Mouse (Mus musculus): ENCODE measurements around the gene Grid1. TPM values are rescaled to one million over a fixed set of nuclear protein-coding genes. Genes with fewer than 3 reads are reported as not detected.

Gene Grid1
- total and polyA plus RNA-seq, 3 experiments, result 0.05 TPM; not detected in 2

DNA sequence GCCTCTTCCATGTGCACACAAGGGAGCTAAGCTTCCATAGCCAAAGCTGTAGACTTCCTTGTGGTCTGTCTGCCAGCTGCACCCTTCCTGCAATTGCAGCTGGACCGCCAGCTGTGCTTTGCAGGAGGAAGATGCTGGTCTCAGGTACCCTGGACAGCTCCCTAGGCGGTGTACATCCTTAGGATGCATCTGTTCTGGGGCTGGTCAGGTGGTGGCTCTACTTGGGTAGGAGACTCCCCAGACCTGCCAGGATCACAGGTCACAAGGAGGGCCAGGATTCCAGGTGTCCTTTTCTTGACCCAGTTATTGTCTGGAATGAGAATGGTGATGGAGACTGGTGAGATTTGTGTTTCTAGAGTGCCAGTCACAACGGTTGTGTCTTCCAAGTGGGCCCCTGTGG, 3.6 kb upstream of the Grid1 start:
- Histone ChIP-seq H3K27me3 (ENCODE audit: insufficient read depth, low read length) (no peaks in the 10 kb centered on the region), H3K9me3 (replicated peaks) (peaks cover 17% of the 10 kb centered on the region), H3K4me3 (ENCODE audit: low read depth, low read length) (no peak overlapping the region), H3K4me1 (ENCODE audit: insufficient read depth, low read depth, low read length) (no peaks in the 10 kb centered on the region), H3K36me3 (replicated peaks) (no peaks in the 10 kb centered on the region)
- DNase-seq (ENCODE audit: low spot score), result no peak
- no peak for TF ChIP-seq GATA2 (IDR thresholded peaks at IDR 0.05; ENCODE audit: borderline replicate concordance, low read depth, low read length)
- TF ChIP-seq GATA1 (IDR thresholded peaks at IDR 0.05; ENCODE audit: borderline replicate concordance, low read length), result no peak
- no peak for TF ChIP-seq CTCF (IDR thresholded peaks at IDR 0.05; ENCODE audit: low read depth, low read length)
- TF ChIP-seq POLR2AphosphoS5 (IDR thresholded peaks at IDR 0.05; ENCODE audit: insufficient replicate concordance, low read depth, low read length), result no peak
- TF ChIP-seq TAL1 (conservative IDR thresholded peaks at IDR 0.05; ENCODE audit: low read depth, low read length), result no peak
- ATAC-seq (ENCODE audit: extremely low read depth, insufficient number of reproducible peaks, low FRiP score, poor library complexity, severe bottlenecking), result no peak

DNA sequence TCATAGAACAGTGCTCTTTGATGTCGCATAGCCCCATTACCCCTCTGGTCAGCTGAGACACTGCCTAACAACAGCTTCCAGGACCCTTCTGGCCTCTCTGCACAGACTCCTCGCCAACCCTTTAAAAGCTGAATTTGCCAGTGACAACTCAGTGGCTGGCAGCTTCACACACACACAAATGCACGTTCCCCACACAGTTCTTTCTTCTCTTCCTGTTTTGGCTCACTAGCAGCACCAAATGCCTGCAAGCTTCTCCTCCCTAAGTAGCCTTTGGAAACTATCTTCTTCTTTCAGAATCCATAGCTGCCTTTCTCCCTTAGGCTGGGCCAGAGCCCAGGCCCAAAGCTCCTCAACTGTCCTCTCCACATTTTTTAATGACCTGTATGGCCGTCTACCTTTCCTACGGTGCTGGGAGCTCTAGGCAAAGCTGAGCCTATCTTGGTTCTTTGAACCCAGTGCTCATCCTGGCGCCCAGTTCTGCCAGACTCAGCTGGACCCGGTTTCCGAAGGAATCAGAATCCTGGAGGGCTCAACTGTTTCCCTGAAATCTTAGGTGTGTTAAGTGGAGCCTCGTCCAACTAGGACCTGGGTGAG, 1.4 kb upstream of the Grid1 start:
- no peak for TF ChIP-seq CTCF (IDR thresholded peaks at IDR 0.05; ENCODE audit: low read depth, low read length)
- no peak for TF ChIP-seq GATA2 (IDR thresholded peaks at IDR 0.05; ENCODE audit: borderline replicate concordance, low read depth, low read length)
- ATAC-seq (ENCODE audit: extremely low read depth, insufficient number of reproducible peaks, low FRiP score, poor library complexity, severe bottlenecking), result no peak

DNA sequence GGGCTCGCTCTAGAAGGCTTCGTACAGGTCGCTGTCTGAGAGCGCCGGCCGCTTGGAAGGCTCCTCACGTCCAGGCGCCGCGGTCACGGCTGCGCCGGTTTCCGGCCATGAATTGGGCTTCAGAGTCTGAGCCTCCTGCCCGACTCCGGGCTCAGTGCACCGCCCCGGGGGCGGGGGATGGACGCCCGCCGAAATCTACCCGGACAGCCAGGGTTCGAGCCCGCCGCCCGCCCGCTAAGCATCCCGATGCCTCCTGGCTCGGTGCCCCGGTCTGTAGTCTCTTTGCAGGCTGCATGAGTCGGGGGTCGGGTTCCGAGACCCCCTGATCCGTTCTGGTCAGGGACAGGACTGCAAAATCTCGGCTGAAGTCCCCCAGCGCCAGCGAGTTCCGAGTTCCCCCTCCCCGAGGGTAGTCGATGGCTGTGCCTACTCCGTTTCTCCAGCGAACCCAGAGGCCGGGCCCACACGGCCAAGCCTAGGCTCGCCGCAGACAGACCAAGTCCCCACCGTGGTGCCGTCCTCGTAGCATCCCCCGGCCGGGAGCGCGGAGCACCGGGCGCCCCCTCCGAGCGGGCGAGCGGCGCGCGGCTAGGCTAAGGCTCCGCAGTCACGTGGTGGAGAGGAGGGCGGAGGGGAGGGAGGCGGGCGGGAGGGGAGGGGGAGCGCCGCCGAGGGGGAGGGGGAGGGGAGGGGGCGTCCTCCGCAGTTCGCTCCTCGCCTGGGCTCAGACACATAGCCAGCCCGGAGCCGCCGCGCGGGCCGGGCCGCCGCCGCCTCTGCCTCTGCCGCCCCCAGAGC, 588 bp upstream of the Grid1 start:
- peaks cover 17% of the 10 kb centered on the region for H3K9me3 ChIP-seq (replicated peaks)
- ATAC-seq (ENCODE audit: extremely low read depth, insufficient number of reproducible peaks, low FRiP score, poor library complexity, severe bottlenecking) (no peak), DNase-seq (ENCODE audit: low spot score) (no peak)
- TF ChIP-seq CTCF (IDR thresholded peaks at IDR 0.05; ENCODE audit: low read depth, low read length) (no peak), TAL1 (conservative IDR thresholded peaks at IDR 0.05; ENCODE audit: low read depth, low read length) (no peak), POLR2AphosphoS5 (IDR thresholded peaks at IDR 0.05; ENCODE audit: insufficient replicate concordance, low read depth, low read length) (no peak), GATA1 (IDR thresholded peaks at IDR 0.05; ENCODE audit: borderline replicate concordance, low read length) (no peak), GATA2 (IDR thresholded peaks at IDR 0.05; ENCODE audit: borderline replicate concordance, low read depth, low read length) (no peak)
- H3K27me3 ChIP-seq (ENCODE audit: insufficient read depth, low read length), result no peaks in the 10 kb centered on the region
- H3K36me3 ChIP-seq (replicated peaks), result no peaks in the 10 kb centered on the region
- H3K4me1 ChIP-seq (ENCODE audit: insufficient read depth, low read depth, low read length), result no peaks in the 10 kb centered on the region
- no peak overlapping the region for H3K4me3 ChIP-seq (ENCODE audit: low read depth, low read length)

More for the DNA sequence above, 1.4 kb upstream of the Grid1 start:
- no peak for DNase-seq (ENCODE audit: low spot score)
- Histone ChIP-seq H3K36me3 (replicated peaks) (no peaks in the 10 kb centered on the region), H3K9me3 (replicated peaks) (peaks cover 17% of the 10 kb centered on the region), H3K4me3 (ENCODE audit: low read depth, low read length) (no peak overlapping the region), H3K27me3 (ENCODE audit: insufficient read depth, low read length) (no peaks in the 10 kb centered on the region), H3K4me1 (ENCODE audit: insufficient read depth, low read depth, low read length) (no peaks in the 10 kb centered on the region)

DNA sequence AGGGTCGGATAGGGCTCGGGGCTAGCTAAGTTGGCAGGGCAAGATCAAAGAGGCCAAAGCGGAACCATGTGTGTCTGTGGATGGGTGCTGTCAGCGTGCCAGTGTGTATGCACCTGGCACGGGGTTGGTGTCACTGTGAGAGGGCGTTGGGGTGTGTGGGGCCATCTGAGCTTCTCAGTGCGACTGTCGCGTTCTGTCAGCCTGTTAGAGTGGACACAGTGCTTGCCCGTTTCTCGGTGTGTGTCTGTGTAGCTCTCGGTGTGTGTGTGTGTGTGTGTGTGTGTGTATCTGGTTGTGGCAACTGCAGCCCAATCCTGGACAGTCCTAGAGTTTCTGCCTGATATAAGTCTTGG, 721 bp downstream of the Grid1 start:
- no peaks in the 10 kb centered on the region for H3K27me3 ChIP-seq (ENCODE audit: insufficient read depth, low read length)
- no peak overlapping the region for H3K4me3 ChIP-seq (ENCODE audit: low read depth, low read length)
- H3K9me3 ChIP-seq (replicated peaks), result peaks cover 17% of the 10 kb centered on the region
- H3K4me1 ChIP-seq (ENCODE audit: insufficient read depth, low read depth, low read length), result no peaks in the 10 kb centered on the region
- ATAC-seq (ENCODE audit: extremely low read depth, insufficient number of reproducible peaks, low FRiP score, poor library complexity, severe bottlenecking) (no peak), DNase-seq (ENCODE audit: low spot score) (no peak)
- TF ChIP-seq CTCF (IDR thresholded peaks at IDR 0.05; ENCODE audit: low read depth, low read length), result no peak
- TF ChIP-seq GATA1 (IDR thresholded peaks at IDR 0.05; ENCODE audit: borderline replicate concordance, low read length), result no peak
- no peak for TF ChIP-seq POLR2AphosphoS5 (IDR thresholded peaks at IDR 0.05; ENCODE audit: insufficient replicate concordance, low read depth, low read length)
- no peak for TF ChIP-seq GATA2 (IDR thresholded peaks at IDR 0.05; ENCODE audit: borderline replicate concordance, low read depth, low read length)
- no peak for TF ChIP-seq TAL1 (conservative IDR thresholded peaks at IDR 0.05; ENCODE audit: low read depth, low read length)
- H3K36me3 ChIP-seq (replicated peaks), result no peaks in the 10 kb centered on the region

DNA sequence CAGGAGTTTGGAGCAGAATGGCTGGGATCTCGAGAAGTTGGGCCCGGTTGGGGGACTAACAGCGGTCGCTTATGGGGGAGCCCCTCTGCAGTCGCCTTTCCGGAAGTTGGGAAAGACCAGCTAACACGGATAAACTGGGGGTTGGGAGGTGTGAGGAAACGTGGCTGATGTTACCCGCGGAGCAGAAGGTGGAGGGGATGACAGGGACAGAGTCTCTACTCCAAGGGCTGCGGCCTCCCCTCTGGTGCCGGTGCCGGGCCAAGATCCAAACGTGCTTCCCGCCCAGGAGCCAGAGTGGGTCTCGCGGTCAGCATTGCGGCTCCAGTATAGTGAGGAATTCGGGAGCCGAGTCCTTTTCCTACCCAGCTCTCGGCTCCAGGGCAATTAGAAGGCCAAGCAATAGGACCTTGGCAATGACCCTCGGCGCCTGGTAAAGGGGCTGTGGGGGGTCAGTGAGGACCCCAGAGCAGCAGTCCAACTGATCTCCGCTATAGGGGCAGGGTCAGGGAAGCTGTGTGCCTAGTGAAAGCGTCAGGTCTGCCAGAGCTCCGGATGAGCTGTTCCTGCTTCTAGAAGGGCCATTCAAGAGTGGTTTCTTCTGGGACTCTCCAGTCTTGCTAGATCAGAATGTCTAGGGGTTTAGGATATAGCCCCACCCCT, 1.4 kb downstream of the Grid1 start:
- no peak overlapping the region for H3K4me3 ChIP-seq (ENCODE audit: low read depth, low read length)
- H3K36me3 ChIP-seq (replicated peaks), result no peaks in the 10 kb centered on the region
- ATAC-seq (ENCODE audit: extremely low read depth, insufficient number of reproducible peaks, low FRiP score, poor library complexity, severe bottlenecking), result no peak
- no peaks in the 10 kb centered on the region for H3K27me3 ChIP-seq (ENCODE audit: insufficient read depth, low read length)
- peaks cover 17% of the 10 kb centered on the region for H3K9me3 ChIP-seq (replicated peaks)
- no peak for DNase-seq (ENCODE audit: low spot score)
- H3K4me1 ChIP-seq (ENCODE audit: insufficient read depth, low read depth, low read length), result no peaks in the 10 kb centered on the region
- TF ChIP-seq CTCF (IDR thresholded peaks at IDR 0.05; ENCODE audit: low read depth, low read length), result no peak
- TF ChIP-seq TAL1 (conservative IDR thresholded peaks at IDR 0.05; ENCODE audit: low read depth, low read length), result no peak
- TF ChIP-seq GATA2 (IDR thresholded peaks at IDR 0.05; ENCODE audit: borderline replicate concordance, low read depth, low read length), result no peak
- no peak for TF ChIP-seq POLR2AphosphoS5 (IDR thresholded peaks at IDR 0.05; ENCODE audit: insufficient replicate concordance, low read depth, low read length)

DNA sequence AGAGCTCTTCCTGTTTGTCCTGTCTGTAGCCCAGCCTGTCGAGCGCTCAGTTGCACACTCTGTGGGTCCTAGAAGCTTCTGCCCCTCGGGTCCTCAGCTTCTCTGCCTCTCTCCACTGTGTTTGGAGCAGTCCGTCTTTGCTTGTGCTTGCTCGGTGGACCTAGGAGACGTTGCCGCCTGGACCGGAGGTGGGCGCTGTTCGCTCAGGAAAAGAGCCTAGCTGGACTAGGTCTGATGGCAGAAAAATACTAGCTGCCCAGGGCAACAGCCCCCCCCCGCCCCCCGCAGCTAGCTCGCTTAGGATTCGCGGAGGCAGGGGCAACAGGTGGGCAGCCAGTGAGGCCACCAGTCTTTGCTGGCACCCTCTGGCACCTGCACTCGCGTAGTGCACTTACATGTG, 3.2 kb downstream of the Grid1 start:
- Histone ChIP-seq H3K4me1 (ENCODE audit: insufficient read depth, low read depth, low read length) (no peaks in the 10 kb centered on the region), H3K27me3 (ENCODE audit: insufficient read depth, low read length) (no peaks in the 10 kb centered on the region), H3K9me3 (replicated peaks) (peaks cover 17% of the 10 kb centered on the region), H3K4me3 (ENCODE audit: low read depth, low read length) (no peak overlapping the region), H3K36me3 (replicated peaks) (no peaks in the 10 kb centered on the region)
- DNase-seq (ENCODE audit: low spot score) (no peak), ATAC-seq (ENCODE audit: extremely low read depth, insufficient number of reproducible peaks, low FRiP score, poor library complexity, severe bottlenecking) (no peak)
- TF ChIP-seq POLR2AphosphoS5 (IDR thresholded peaks at IDR 0.05; ENCODE audit: insufficient replicate concordance, low read depth, low read length) (no peak), GATA2 (IDR thresholded peaks at IDR 0.05; ENCODE audit: borderline replicate concordance, low read depth, low read length) (no peak), TAL1 (conservative IDR thresholded peaks at IDR 0.05; ENCODE audit: low read depth, low read length) (no peak), CTCF (IDR thresholded peaks at IDR 0.05; ENCODE audit: low read depth, low read length) (no peak), GATA1 (IDR thresholded peaks at IDR 0.05; ENCODE audit: borderline replicate concordance, low read length) (no peak)
